Mouse (Mus musculus) gastrocnemius, postnatal 4 days (tissue): ENCODE data around the gene Prr5. TPM values are rescaled to one million over a fixed set of nuclear protein-coding genes. Genes with fewer than 3 reads are reported as not detected.
"Not testable (repeated sequence)": the region's sequence is repeated elsewhere in the genome, so short reads cannot be mapped to it uniquely, and the experiment has no call there.

ENCODE experiments used
- DNase-seq, 2 experiments: peaks; one replicate each; pipeline ENCODE4 v3.0.0; 2021 to 2022; ENCODE audit warnings: low spot score in 2 of 2, mixed read lengths in 2 of 2
- total RNA-seq, 2 experiments: library from RNA; stranded (reverse); gene quantifications; 2 replicates each; pipeline ENCODE4 v1.2.3; 2021

Prr5 gene
- total RNA-seq, 2 experiments from 2014 or later, result 22.8 to 24.6 TPM

DNA sequence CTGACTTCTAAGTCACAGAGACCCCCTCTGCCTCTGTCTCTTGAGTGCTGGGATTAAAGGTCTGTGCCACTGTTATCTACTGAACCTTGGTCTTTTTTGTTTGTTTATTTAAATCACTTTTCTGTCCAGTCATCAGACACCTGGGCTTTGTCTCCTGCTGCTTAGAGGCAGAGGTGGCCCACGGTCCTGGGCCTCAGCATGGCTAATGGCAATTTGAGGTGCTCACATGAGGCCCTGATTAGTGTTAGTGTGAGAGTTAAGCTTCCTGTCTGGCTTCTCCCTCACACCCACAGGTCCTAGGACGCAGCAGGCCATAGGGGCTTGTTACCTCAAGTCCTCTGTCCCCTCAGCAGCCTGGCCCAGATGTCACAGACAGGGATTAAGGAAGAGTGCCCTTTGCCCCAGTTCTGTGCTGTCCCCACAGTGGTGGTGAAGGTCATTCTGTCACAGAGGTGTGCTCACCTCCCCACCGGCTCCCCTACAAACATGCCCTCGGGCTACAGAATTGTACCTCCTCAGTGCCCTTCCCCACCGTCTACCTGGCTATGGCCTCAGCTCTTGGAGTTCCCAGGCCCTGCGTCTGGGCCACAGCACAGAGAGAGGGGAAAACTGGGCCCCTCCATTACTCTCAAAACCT is 37.7 kb downstream of the Prr5 start:
- no peak for DNase-seq

DNA sequence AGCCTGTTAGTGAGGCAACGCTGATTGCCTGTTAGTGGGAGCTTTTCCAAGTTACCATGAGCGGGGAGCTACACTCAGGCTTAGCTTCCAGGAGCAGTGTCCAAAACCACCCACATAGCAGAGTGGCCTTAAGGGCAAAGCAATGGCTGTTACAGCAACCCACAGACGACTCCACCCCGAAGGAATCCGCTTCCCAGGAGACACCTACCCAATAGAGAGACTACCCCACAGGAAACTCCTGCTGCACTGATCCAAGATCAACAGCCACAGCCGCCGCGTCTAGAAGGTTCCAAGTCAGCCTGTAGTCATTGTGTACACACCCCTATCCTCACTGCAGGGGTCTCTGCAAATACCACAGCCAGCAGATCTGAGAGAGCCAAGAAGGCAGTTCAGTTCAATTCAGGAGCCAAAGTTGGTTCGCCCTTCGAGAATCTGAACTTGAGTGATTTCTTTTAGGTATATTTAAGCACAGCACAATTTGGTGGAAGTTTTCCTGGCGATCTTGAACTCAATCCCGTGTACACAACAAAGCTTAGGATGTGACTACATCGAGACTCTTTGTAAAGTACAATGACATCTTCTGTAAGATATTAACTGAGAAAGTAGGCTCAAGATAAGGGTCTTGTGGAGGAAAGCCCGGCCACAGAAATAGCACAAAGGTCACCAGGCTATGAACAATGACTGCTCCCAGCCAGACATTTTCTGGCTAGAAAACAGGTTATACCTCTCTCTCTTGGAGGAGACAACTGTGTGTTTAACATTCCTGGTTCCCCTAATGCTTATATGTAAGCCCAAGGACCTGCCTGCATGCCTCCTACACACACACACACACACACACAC is 43.4 kb downstream of the Prr5 start:
- no peak for DNase-seq

- peak; percentile 70 to 83 for DNase-seq
Measured at GRCm38 (mm10) chr15:84714730-84715129, 45.3 kb downstream of the Prr5 start.

GRCm38 (mm10) chr15:84715132-84715531 is 45.7 kb downstream of the Prr5 start:
- DNase-seq, result no peak

- DNase-seq, result not testable (repeated sequence)
Measured at GRCm38 (mm10) chr15:84717570-84718270, 48.3 kb downstream of the Prr5 start.

DNA sequence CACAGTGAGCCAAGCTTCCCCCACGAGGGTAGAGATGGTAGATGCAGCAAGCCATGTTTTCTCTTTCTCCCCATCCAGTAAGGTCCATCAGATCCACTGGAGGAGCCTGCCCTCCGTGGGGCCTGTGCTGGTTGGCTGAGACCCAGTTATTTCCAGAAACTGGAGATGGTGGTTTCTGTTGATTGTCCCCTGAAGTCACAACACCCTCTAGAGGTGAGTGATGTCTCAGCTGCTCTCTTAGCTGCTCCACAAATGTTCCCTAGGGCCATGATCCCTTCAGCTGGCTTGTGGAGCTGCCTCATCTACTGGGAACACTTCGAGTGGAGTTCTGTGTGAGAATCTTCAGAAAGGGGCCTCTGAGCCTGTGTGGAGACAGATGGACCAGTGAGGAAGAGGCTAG is 49.4 kb downstream of the Prr5 start:
- no peak for DNase-seq

DNA sequence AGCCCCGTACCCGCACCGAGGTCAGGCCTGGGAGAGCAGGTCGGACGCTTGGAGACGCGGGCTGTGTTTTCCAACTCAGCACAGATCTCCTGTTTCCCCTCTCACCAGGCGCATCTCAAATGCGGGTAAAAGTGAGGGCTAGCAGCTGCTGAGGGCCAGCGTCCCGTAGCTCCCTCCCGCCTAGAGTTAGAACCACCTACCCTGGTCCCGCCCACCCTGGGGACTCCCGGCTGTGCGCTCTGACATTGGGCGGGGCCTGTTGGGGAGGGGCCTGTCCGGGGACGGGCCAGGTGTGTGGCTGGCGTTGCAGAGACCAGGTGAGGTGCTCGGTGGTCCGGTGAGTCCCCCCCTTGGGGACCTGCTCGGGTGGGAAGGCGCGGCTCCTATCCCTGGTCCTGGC is 50.4 kb downstream of the Prr5 start, which contains the start of gene Arhgap8:
Arhgap8 (plus strand) TSS at position 262 of the 400 bp plus-strand sequence.
- DNase-seq, result no peak

DNA sequence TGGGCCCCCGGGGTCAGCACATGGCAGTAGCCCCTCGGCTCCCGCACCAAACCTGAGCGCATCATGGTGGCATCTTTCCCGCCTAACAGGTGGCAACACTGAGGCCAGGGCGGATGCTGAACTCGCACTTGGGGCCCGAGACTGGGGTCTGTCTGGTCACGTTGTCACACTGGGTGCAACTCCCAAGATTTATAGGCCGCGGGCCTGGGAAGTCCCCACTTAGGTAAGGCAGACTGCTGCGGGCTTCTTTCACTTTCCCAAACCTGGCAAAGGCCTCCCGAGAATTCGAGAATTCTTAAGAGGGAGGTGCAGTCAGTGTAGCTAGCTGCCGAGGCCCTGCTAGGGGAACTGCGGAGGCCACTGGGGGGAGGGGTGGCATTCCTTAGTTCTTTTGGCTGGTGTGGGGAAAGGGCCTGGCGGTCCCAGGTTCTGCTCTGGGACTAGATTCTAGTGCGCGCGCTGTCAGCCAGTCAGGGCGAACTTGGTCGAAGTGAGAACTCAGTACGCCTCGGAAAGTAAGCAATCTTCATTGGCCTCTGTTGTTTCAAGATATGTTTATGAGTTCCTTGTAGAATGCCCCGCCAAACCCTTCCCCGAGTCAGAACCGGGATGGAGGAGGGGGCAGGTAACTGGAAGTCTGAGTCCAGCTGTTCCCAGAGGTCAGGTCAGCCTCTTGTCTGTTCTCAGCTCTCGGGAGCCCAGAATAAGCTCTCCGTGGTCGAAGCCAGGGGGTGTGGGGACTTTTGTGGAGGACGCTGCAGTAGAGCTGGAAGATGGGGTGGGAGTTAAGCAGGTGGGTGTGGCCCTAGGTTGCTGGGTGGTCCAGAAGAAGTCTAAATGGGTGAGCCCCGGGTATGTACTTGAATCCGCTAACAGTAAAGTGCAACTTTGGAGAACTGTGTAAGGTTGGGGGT is 51.1 kb downstream of the Prr5 start:
- DNase-seq, result no peak

- not testable (repeated sequence) for DNase-seq
Measured at GRCm38 (mm10) chr15:84723656-84724055, 54.2 kb downstream of the Prr5 start.

DNA sequence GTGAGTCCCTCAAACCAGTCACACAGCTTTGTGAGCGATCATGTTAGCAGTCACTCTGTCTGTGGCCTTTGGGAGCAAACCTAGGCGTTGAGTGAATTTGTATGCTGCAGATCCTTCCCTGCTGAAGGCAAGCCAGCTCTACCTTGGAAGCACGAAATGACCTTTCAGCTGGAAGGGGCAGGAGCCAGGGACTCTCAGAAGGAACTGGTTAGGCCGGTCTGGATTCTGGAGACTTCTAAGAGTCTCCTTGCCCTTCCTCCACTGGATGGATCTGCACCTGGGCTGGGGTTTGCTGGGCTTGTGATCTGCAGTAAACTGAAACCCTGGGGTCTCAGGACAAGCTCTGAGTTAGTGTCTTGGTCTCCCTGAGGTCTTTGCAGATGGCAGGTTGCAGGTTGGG is 54.8 kb downstream of the Prr5 start:
- no peak for DNase-seq

DNA sequence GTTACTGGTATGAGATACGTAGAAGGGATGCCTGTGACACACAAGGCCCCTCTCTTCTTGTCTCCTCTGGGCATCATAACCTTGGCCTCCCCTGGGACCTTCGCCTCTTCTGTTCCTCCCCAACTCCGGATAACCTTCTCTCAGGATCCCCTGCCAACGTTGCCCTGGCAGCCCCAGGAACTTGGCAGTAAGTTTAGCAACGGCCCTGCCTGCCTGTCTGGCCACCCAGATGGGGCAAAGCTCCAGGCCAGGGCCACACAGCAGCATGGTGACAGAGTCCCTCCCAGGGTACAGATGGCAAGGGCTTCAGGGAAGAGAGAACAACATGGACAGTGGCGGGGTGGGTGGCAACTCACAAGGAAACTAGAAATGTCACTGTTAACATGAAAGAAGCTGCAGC is 60.3 kb downstream of the Prr5 start:
- no peak for DNase-seq

DNA sequence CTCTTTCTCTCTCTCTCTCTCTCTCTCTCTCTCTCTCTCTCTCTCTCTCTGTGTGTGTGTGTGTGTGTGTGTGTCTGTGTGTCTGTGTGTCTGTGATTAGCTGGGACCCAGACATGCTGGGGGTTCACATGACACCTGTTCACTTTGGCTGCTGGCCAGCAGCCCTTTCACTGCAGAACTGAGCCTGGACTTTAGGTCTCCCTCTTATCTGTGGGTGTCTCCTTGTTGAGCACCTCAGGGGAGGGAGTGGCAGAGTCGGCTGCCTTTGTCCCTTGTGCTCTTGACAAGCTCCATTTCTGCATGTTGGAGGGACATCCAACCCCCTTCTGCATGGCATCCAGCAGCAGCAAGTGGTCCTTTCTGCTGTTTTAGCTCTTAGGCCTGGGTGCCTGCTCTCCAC is 61.5 kb downstream of the Prr5 start:
- DNase-seq, result no peak

GRCm38 (mm10) chr15:84731676-84732424 is 62.4 kb downstream of the Prr5 start:
- DNase-seq, result no peak

GRCm38 (mm10) chr15:84732425-84732749 is 63.0 kb downstream of the Prr5 start:
- DNase-seq, result no peak

GRCm38 (mm10) chr15:84736346-84736993 is 67.0 kb downstream of the Prr5 start:
- no peak for DNase-seq

GRCm38 (mm10) chr15:84736994-84737346 is 67.5 kb downstream of the Prr5 start:
- no peak for DNase-seq

DNA sequence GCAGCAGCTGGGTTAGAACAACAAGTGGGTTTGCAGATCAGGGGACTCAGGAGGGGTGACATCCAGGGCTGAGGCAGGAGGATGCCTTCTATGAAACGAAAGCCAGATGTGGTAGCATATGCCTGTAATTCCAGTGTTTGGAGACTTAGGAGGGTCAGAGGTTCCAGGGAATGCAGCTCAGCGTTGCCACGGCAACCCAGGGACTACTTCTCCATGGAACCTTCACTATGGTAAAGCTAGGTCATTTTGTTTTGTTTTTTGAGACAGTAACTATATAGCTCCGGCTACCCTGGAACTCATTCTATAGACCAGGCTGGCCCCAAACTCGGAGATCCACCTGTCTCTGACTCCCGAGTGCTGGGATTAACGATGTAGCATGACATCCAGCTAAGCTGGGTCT is 68.8 kb downstream of the Prr5 start:
- no peak for DNase-seq

DNA sequence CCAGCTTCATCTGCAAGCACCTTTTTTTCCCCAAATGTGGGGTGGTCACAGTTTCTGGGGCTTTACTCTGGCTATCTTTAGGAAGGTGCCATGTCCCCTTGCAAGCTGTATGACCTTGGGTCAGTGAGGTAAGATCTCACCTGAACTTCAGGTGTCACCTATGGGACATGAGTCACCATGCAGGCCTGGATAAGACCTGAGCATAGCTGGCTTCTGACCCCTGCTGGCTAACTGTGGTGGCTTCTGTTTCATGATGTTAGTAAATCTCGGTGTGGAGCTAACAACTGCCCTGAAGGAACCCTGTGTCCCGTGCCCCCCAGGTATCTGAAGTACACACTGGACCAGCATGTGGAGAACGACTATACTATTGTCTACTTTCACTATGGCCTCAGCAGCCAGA is 72.2 kb downstream of the Prr5 start:
- DNase-seq, result no peak

GRCm38 (mm10) chr15:84743347-84743746 is 73.9 kb downstream of the Prr5 start:
- DNase-seq, result no peak

DNA sequence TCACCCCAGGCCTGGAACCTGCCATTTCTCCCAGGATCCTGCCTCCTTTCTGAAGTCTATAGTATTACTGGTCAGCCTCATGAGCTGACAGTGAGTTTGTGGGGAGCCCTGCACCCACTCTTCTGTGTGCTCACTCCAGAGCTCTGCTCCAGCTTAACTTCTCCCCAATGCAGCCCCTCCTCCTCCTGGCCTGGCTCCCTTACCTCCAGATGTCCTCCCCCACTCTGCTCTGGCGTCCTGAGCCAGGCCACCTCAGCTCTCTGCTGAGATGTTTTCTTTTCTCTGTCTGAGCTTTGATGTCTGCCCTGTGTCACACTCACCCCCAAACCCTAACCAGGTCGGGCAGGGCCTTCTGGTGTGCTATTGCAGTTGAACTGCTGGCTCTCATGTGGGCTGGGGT is 74.9 kb downstream of the Prr5 start:
- DNase-seq, result no peak
